Mouse (Mus musculus) embryo, embryonic 9.5 days (tissue): ENCODE measurements around the gene Pex5.

Experiments
- DNase-seq: peaks from one replicate; pipeline ENCODE4 v3.0.0-alpha.2; 2017; ENCODE audit errors: extremely low spot score

Pex5 gene

DNA sequence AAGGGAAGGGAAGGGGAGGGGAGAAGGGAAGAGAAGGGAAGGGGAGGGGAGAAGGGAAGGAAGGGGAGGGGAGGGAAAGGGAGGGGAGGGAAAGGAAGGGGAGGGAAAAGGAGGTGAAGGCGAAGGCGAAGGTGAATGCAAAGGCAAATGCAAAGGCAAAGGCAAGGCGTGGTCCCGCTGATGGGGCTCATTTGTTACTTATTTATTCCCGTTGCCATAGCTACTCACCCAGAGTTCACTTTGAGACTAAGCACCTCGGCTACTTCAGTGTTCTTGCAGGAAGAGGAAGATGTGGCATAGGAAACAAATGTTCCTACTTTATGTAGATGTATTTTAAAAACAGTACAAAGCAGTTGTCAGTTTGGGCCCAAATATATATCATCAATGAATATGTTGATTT lies 54.3 kb downstream of the Pex5 start:
- DNase-seq: no peak

DNA sequence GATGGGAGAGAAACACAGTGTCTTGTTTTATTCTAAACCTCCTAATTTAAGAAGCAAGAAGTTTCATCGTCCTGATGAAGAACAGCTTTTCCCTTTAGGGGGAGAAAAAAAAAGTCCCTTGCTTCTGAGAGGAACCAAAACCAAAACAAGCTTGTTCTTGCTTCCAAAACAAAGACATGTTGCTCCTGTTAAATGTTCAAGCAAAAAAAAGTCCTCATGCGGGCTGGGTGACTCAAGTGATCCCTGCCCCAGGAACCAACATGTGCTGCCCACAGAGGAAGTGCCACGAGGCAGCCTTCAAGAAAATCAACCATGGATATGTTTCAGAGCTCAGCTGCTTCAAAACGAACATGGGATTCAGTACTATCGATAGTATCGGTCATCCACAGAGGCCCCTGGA lies 55.9 kb downstream of the Pex5 start:
- no peak for DNase-seq

DNA sequence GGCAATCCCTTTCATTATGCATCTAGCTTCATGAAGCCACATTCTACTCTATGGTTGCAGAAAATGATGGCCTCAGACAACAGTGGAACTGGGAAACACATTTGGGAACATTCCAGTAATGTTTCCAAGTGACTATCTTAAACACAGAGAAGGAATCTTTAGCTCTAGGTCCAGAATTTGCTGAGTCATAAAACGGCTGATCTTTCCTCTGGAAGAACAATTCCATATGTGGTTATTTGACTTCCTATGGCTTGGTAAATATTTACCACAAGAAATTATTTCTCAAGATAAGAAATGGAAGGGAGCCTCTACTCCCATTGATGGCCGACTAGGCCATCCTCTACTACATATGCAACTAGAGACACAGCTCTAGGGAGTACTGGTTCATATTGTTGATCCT lies 61.6 kb downstream of the Pex5 start:
- no peak for DNase-seq
